ENCODE assay signal across 8 mouse cellular contexts in the genomic region with DNA sequence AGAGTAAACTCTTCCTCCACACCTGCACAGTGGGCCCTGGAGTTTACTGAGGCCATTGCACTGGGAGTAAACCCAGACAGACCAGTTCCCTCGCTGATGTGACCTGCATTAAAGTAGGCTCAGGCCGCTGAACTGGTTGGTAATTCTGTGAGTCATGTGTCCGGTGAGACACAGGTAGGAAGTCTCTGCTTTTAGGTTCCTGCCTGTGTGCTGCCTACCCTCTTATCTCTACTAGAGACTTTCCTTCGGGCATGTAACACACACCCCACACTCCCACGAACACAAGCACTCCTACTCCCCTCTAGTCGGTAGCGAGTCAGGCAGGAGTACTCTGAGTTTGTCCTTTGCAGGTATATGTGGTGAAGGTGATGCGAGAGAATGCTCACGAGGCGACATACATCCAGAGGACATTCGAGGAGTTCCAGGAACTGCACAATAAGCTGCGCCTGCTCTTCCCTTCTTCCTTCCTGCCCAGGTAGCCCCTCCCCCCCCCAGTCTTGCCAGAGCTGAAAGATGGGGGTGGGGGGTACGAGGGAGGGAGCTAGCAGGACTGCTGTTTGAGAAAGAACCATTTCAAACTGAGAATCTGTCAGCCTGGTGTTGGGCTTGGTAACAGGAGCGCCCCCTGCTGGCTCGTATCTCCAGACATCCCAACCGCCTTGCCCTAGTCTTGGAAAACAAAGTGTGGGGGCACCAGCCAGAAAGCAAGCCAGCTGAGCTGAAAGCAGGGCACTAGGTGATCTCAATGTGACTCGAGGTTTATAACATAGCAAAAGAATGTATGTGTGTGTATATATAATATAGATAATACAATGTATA. TPM values are rescaled to one million over a fixed set of nuclear protein-coding genes. Genes with fewer than 3 reads are reported as not detected.
DNase-seq lines count a peak whose midpoint lies in the region; ATAC-seq lines count a peak whose summit lies in the region.
"Had no signal": no experiment of that assay in that cellular context is flagged by ENCODE, and none has a peak within 500 bp of the region (broad histone marks: within the 10 kb centered on the region; RNA-seq: fewer than 3 reads in every experiment).

No protein-coding gene starts in this region.

- 41% methylated on average over 17 of the region's 17 CpGs for WGBS in forebrain, embryonic 14.5 days
- WGBS in hindbrain, embryonic 11.5 days = 43% methylated on average over 17 of the region's 17 CpGs

- H3K4me1 ChIP-seq in forebrain, embryonic 14.5 days (ENCODE audit: control insufficient read depth, insufficient read depth, low read length) = no peaks in the 10 kb centered on the region
- no peaks in the 10 kb centered on the region for H3K4me1 ChIP-seq in hindbrain, embryonic 11.5 days (replicated peaks; ENCODE audit: control insufficient read depth, insufficient read depth, low read length)
- H3K4me1 ChIP-seq: neural tube, embryonic 12.5 days had no signal

- no peak overlapping the region for H3K4me2 ChIP-seq in forebrain, embryonic 14.5 days (ENCODE audit: low read length)
- H3K4me2 ChIP-seq in hindbrain, embryonic 11.5 days (replicated peaks; ENCODE audit: low read depth, low read length) = no peak overlapping the region
- H3K4me2 ChIP-seq: neural tube, embryonic 12.5 days had no signal

- H3K27me3 ChIP-seq in forebrain, embryonic 14.5 days (replicated peaks; ENCODE audit: control insufficient read depth, insufficient read depth, low read length) = no peaks in the 10 kb centered on the region
- no peaks in the 10 kb centered on the region for H3K27me3 ChIP-seq in hindbrain, embryonic 11.5 days (ENCODE audit: control insufficient read depth, insufficient read depth, low read length)
- H3K27me3 ChIP-seq: neural tube, embryonic 12.5 days had no signal

- peaks cover 97% of the 10 kb centered on the region for H3K36me3 ChIP-seq in forebrain, embryonic 14.5 days (ENCODE audit: control insufficient read depth, insufficient read depth, low read length)
- H3K36me3 ChIP-seq in hindbrain, embryonic 11.5 days (ENCODE audit: control insufficient read depth, insufficient read depth, low read length) = peaks cover 34% of the 10 kb centered on the region

- no peak overlapping the region for H3K27ac ChIP-seq in forebrain, embryonic 14.5 days (ENCODE audit: low read depth, low read length)
- no peak overlapping the region for H3K27ac ChIP-seq in hindbrain, embryonic 11.5 days (ENCODE audit: low read depth, low read length)
- H3K27ac ChIP-seq: neural tube, embryonic 12.5 days had no signal

- no peak overlapping the region for H3K9ac ChIP-seq in forebrain, embryonic 14.5 days (ENCODE audit: low read length)
- no peak overlapping the region for H3K9ac ChIP-seq in hindbrain, embryonic 11.5 days (ENCODE audit: low read depth, low read length)
- H3K9ac ChIP-seq: neural tube, embryonic 12.5 days had no signal

- no peaks in the 10 kb centered on the region for H3K9me3 ChIP-seq in forebrain, embryonic 14.5 days (replicated peaks; ENCODE audit: control insufficient read depth, low read length)
- H3K9me3 ChIP-seq in hindbrain, embryonic 11.5 days (ENCODE audit: control insufficient read depth, low read length) = no peaks in the 10 kb centered on the region
- H3K9me3 ChIP-seq: neural tube, embryonic 12.5 days had no signal

- peak; percentile 77 for ATAC-seq in forebrain, embryonic 14.5 days
- no peak for ATAC-seq in hindbrain, embryonic 11.5 days (ENCODE audit: low FRiP score)

- peak; percentile 68 for DNase-seq in MN1 (ENCODE audit: low spot score)
- DNase-seq in c-Kit-positive CD71-positive TER-119-positive erythroid progenitor cells, embryonic 14.5 days (ENCODE audit: low spot score) = peak; percentile 75
- DNase-seq in forebrain, embryonic 14.5 days (ENCODE audit: low spot score) = peak; percentile 82
- DNase-seq in hindbrain, embryonic 11.5 days (ENCODE audit: low spot score) = peak; percentile 86
- DNase-seq in layer of hippocampus, postnatal 14 days (ENCODE audit: low spot score in 2 of 2) = peak; percentile 73 to 75
- peak; percentile 75 for DNase-seq in lung, postnatal 25 days (ENCODE audit: low spot score)
- peak; percentile 44 for DNase-seq in skeletal muscle tissue, adult 2 months (ENCODE audit: low read depth, low spot score)

- no peak overlapping the region for H3K4me3 ChIP-seq in forebrain, embryonic 14.5 days (ENCODE audit: low read depth, low read length)
- no peak overlapping the region for H3K4me3 ChIP-seq in hindbrain, embryonic 11.5 days (ENCODE audit: low read depth, low read length)
- H3K4me3 ChIP-seq: neural tube, embryonic 12.5 days had no signal

RNA-seq across cellular contexts. Expression of gene Ppp1r15b, which starts 29.8 kb away (rescaled TPM):
- polyA plus RNA-seq in forebrain, embryonic 14.5 days (2014; fragmentation: Nextera tagmentation; extraction: Ambion mirVana) = 26.6 and 31.6 TPM in 2 replicates
- polyA plus RNA-seq in hindbrain, embryonic 11.5 days (2014; fragmentation: Nextera tagmentation; extraction: Ambion mirVana) = 37.8 and 48.7 TPM in 2 replicates
- 10 to 100 TPM; 45.3 to 45.9 TPM for total RNA-seq in layer of hippocampus, postnatal 14 days (2021)

RNA-seq across cellular contexts. Expression of gene Pik3c2b, which starts 55.7 kb away (rescaled TPM):
- polyA plus RNA-seq in forebrain, embryonic 14.5 days (2014; fragmentation: Nextera tagmentation; extraction: Ambion mirVana) = 9.6 and 11.6 TPM in 2 replicates
- polyA plus RNA-seq in hindbrain, embryonic 11.5 days (2014; fragmentation: Nextera tagmentation; extraction: Ambion mirVana) = 15.7 and 21.2 TPM in 2 replicates
- 10 to 100 TPM; 18.0 to 19.1 TPM for total RNA-seq in layer of hippocampus, postnatal 14 days (2021)
